Mouse (Mus musculus) embryo, embryonic 10.5 days (tissue): ENCODE results near the gene Serpine2.

Experiments used
- DNase-seq: peaks from one replicate; pipeline ENCODE4 v3.0.0-alpha.2; 2015; ENCODE audit warnings: low spot score

Serpine2 gene

DNA sequence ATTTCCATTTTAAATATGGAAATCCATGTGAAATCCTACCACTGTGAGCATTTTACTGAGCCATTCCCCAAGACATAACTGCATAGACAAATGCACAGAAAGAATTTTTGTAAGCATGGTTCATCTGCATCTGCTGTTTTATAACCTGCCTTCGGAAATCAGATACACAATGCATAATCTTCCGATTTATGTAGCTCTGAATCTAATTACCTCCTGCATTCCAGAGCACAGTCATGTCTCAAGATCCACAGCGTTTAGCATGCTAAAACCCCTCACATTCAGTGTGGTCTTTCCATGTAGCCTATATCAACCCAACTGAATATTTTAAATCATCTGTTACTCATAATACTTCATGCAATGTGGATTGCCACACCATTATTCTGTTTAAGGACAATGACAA, 51.5 kb downstream of the Serpine2 start:
- no peak for DNase-seq

DNA sequence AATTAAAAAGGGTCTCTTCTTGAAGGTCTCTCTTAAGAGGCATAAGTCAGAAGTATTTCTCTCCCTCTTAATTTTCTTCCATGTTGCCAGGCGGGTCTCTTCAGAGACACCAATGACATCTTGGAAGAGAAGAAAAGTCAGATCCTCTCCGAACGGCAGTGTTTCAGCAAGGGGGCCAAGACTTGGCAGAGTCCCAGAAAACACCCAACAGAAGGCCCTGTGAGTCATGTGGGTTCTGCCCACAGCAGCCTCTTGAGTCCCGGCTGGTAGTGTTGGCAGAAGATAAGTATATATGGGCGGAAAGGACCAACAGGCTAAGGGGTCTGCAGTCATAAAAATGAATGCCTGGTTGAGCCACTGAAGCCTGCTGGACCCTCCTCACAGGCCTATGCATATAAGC, 54.1 kb downstream of the Serpine2 start:
- DNase-seq = no peak

DNA sequence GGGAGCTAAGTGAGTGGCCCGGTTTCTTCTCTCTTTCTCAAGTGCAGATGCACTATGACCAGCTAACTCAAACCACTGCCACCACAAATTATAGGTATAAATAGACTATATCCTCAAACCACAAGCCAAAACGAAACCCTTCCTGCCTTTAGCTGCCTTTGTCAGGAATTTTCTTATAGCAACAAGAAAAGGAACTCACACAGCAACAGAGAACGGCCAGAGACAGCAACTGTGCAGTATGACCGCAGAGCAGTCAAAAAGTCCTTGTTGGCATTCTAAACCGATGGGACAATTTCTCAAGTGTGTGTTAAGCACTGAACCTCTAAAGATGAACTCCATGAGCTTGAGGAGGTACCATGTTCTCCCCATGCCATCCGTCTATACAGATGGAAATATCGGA, 57.4 kb downstream of the Serpine2 start:
- DNase-seq = no peak

DNA sequence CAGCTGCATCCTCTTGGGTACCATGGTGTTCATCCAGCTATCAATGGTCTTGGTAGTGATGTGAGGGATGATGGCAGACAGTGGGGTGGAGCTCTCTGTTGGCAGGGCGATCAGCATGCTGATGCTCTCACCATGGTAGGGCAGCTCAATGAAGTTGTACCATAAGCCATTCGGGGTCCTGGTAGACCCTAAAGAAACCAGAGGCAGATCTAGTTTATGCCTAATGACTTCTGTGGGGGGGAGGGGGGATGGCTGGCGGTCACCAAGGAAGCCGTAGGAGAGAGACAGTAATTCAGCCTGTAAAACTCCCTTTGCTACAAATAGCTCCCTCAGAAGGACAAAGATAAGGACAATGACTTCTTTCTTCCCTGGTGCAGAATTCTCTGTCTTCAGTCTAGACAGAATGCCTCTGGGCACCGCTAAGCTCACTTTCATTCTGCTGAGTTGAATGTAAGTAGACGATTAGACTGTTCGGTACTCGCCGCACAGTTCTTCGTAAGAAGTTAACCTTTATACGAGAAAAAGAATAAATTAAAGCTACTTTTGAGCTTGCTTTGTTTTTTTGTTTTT, 58.0 kb downstream of the Serpine2 start:
- DNase-seq = peak; percentile 31

DNA sequence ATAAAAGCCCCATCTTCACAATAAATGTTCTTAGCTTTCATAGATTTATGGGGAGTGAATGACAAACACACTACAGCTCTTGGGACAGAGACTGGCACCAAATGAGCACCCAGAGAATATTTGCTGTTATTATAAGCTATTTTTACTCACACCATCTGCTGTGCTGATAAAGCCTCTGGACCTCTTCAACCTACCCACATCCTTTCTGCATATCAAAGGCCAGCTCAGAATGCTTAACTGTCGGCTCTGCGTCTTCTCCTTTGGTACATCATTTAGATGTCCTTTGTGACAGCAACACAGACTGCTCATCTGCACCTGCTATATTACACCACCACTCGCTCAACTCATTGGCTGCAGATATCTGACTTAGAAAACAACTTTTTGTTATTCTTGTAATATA, 63.9 kb downstream of the Serpine2 start:
- no peak for DNase-seq

DNA sequence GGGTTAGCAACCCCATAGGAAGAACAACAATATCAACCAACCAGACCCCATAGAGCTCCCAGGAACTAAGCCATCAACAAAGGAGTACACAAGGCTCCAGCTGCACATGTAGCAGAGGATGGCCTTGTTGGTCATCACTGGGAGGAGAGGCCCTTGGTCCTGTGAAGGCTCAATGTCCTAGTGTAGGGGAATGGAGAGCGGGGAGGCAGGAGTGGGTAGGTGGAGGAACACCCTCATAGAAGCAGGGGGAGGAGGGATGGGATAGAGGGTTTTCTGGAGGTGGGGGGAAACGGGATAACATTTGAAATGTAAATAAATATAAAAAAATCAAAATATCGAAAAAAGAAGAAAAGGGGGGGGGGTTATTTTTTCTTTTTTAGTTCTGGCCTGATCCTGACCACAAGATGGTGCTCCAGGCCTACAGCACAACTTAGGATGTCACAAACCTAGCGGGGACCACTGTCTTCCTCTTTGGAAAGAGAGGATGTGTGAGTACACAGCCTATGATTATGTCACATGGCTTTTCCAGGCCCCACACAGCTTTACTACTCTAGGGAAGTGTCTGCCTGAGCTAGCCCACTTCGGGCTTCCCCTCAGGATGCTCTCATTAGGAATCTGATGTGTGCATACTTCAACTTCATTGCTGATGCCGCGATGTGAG, 74.6 kb downstream of the Serpine2 start:
- DNase-seq = peak; percentile 36

DNA sequence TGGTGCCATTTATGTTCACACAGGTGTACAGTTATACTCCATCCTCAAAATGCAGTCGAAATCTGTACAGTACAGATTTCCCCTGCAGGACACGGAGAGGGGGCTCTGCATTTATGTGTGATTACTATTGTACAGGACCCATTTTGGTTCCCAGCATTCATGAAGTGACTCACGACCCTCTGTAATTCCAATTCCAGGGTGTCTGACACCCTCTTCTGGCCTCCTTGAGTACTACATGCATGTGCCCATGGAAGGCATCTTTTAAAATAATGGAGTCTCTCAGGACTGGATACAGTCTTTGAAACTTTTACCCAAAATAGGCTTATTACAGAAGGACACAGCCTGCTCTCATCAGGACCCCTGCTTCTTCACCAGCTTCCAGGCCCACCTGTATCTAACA, 78.5 kb downstream of the Serpine2 start:
- DNase-seq = peak; percentile 23

DNA sequence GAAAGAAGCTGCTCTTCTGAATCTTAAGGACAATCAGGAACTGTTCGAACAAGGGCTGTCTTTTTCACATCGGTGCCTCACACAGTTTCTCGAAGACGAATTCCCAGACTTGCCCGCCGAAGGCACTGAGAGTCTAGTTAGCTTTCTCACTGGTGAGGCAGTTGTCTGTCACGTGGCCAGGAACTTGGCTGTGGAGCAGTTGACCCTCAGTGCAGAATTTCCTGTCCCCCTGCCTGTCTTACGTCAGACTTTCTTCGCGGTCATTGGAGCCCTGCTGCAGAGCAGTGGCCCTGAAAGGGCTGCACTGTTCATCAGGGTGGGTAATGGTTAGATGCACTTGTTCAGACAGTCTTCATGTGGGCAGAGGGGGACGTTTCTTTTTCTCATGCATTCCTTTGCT, 83.0 kb downstream of the Serpine2 start:
- no peak for DNase-seq

DNA sequence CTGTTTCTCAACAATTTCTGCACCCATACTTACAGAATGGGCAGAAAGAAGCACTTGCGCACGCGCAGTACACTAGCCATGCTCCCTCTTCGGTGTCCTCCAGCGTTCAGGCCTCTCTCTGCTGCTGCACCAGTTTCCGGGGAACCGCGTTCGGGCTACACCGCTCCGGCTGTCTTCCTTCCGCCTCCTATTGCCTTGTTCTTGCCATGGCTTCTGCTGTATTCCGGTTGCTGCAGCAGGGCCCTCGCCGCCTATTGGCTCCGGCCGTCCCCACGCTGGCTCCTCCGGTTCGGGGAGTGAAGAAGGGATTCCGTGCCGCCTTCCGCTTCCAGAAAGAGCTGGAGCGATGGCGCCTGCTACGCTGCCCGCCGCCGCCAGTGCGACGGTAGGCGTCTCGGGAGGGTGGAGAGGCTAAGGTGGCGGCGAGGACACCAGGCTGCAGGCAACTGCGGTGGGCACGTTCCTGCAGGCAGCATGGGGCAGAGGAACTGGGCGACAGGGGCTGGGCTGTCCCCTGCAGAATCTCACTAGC, 85.0 kb downstream of the Serpine2 start, which contains the start of the genes Mrpl44 and Wdfy1:
Gene Mrpl44, plus strand, starts transcription at position 92 of the 532 bp plus-strand sequence.
Gene Wdfy1, minus strand, starts transcription at position 217 of the 532 bp plus-strand sequence.
- DNase-seq = peak; percentile 97

DNA sequence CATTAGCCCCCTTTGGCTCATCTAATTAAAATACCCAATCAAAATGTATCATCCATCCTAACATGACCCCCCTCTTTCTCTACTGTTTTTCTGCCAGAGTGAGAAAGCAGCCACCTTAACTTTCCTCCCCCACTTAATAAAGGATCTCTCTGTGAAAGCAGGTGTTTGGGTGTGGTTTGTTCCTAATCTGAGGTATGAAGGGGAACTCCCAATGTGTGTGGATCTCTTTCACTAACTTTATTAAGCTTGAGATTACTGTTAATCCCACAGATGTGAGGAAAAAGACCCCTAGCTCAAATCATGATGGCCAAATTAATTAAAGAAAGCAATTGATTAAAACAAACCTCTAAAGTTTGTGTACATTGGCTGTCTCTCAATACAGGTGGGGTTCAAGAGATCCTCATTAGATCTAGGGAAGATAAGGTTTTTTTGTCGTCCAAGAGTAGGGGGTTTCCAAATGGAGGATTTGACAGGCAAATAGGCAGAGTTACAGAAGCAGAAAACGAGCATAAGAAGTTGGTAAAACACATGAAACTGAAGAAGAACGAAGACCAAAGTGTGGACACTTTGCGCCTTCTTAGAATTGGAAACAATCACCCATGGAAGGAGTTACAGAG, 86.7 kb downstream of the Serpine2 start:
- DNase-seq = no peak

DNA sequence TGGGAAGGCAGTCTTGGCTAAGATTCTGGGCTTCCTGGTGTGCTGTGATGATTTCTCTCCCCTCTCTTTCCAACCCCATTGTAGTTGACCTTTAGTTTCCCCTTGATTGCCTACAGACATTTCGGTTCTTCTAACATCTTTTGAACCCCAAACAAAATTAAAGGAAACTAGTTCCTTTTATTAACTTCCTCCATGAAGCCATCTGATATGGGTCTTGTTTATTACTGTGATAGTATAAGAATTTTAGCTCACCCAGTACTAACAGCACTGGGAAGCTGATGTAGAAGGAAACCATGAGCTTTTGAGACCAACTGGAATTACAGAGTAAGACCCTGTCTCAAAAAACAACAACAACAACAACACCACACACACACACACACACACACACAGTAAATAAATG, 92.7 kb downstream of the Serpine2 start:
- no peak for DNase-seq

DNA sequence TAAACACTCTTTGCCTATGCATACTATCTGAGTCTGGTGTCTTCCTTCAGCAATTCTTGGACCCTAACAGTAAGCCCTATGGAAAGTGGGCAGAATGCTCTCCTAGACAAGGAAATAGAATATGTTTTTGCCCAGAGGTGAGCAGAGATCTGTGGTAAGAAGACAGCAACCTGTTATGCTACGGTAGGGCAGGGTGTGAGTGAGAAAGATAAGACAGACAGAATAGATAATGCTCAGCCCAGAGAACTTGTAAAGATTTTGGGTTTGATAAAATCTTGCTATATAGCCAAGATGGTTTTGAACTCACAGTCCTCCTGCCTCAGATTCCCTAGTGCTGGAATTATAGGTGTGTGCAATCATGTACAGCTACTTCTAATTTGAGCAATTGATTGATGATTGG, 96.5 kb downstream of the Serpine2 start:
- DNase-seq = no peak

DNA sequence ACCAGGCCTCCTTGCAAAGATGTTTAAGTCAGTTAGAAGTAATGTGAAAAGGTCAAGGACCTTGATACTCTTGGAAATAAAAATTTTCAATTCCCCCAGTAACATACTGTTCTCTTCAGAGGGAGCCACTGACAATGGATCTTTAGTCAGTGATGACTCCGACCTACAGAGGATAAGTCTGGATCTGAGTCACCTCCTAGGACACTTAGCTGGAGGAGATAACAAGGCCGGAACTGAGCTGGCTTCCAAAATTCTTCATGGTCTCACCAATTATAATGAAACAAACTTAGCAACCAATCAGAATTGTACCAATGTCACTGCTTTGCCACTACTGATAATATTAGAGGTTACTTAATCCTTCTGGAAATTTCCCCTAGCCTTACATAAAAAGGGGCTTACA, 96.9 kb downstream of the Serpine2 start:
- no peak for DNase-seq

DNA sequence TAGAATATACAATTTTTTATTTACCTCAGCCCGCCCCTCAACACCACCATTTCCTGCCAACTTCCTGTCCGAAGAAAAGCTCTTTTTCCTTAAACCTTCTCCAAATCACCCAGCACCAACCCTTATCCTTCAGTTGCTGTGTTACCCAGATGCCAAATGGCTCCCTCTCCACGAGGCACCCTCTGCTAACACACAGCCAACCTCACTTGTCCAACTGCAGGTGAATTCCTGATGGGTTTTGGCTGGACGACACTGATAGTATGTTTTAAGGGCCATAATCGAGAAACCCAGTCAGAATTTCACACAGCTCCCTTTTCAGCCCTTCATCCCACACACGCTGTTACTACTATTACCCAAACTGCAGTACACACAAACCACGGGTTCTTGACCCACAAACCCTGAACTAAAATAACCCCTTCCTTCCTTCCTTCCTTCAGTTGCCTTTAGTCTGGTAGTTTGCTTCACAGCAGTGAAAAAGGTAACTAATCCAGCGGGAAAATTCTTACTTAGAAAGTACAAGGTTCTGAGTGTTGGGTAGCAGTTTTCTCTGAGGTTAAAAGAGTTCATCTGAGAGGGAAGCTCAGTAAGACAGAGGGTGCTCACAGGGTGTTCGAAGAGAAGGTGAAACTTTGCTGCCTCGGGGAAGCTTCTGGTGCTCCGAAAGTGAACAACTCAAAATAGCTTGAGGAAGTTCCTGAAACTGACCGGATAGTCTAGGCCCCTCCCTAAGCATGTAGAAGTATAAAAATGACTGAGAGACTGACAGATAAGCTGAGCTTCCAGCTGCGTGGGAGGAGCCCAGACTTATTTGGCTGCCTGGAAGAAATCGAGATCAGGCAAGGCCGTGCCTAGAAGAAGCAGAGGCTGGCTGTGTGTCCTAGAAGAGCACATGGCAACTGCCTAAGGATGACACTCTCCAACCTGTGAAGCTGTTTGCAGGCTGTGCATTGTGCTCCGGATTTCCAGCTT, 98.4 kb downstream of the Serpine2 start:
- DNase-seq = no peak

DNA sequence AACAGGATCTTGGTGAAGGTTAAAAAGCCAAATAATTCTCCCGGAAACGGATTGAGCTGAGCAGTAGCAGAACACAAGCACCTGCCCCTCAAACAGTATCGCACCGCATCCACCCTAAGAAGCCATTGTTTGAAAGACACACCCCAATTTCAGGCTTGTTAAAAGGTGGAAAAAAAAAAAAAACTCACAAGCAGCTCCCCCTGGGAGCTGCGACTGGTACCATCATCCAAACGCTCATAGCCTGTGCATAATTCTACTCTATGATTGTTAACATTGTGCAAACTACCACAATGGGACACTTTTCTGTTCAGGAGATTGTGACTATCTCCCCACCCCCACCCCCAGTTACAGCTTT, 99.1 kb downstream of the Serpine2 start:
- no peak for DNase-seq

DNA sequence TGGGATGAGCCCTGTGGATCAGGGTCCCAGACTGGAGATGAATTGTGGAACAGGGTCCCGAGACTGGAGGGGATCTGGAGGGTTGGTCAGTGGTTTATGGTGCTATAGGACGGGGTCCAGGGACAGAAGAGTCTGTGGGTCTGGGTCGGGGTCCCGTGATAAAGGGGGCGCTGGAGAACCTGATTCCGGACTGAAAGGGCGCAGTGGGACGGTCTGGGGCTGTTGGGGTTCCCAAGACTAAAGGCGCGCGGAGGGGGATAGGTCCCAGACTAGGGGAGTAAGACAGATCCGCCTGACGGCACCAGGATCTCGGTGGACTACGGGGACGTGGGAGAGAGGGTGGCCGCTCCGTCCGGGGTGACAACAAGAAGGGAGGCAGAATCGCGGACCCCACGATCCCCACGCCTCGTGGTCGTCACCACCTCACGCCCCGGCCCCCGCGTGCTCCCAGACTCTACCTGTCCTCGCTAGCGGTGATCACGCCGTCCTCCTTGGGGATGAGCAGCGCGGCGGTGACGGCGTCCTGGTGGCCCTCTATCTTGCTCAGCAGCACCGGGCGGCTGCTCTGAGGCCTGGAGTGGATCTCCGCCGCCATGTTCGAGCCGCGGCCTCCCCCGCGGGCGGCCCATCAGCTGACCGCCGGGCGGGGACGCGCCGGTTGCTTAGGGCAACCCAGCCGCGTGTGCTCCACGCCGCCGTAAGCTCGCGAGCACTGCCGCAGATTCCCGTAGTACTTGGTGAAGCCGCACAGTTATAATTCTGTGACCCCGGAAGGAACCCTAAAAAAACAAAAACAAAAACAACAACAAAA, 99.7 kb downstream of the Serpine2 start:
- DNase-seq = peak; percentile 89

DNA sequence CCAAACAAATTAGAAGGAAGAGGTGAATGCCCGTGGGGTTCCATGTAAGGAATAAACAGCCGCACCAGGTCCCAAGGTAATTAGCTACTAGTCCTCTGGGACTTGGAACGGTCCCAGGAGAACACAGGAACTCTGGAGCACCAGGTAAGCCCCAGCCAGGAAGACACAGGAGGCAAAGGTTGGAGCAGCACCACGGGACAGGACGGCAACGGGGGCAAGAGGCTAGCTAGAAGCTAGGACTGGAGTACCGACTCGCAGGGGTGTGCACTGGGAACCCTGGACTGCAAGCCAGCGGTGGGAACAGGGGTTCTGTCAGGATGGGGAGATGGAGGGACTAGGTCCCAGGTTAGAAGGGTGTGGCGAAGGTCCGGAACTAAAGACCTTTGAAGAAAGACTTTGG, 100.3 kb downstream of the Serpine2 start:
- no peak for DNase-seq

DNA sequence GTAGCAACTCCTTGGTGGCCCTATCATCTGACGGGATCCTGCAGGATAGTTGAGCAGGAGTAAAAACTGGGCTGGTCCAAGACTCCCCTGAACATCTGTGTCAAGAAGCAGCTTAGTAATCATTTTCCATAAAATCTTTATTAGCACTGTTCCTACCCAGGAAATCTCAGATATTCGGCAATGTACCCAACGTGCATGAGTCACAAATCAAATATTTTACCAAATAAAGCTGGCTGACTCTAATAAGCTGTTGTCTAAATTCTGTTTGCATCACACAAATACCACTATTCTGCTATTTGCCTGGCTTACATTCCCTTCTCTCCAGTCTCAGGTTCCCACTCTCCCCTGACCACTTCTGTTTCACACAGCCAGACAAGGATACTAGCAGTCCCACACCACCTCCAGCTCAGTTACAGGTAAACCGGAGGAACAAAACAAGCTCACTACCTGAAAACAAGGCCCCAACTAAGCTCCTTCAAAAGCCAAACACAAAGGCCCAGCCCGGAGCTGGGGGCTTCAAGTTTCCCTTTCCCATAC, 101.5 kb downstream of the Serpine2 start:
- no peak for DNase-seq

DNA sequence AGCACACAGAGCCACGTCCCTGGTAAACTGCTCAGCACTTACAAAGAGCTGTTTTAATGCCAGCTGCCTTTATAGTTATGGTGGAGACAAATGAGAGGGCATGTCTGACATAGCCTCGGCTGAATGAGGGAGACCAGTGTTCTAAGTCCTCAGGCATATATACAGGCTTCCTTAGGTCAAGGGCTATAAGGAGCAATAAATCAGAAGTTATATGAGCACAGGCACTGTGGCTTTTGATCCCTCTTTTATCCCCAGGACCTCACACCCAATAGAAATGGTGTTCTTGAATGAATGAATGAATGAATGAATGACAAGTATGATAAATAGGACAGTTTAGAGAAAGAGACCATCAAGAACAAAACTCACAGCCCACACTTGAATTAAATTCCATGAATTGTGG, 102.0 kb downstream of the Serpine2 start:
- no peak for DNase-seq

DNA sequence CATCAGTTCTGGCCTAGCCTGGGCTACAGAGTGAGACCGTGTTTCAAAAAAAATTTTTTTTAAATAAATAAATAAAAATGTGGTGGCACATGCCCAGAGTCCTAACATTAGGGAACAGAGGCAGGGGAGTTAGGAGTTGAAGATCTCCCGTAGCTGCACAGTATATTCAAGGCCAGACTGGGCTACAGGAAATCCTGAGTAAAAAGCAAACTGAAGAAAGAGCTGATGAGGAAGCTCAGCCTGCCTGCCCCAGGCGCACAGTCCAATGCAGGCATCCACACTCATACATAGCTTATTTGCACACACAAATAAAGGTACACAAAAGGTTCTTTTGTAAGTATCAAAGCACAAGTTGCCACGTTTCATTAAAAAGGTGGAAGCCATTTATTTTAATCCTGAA, 103.4 kb downstream of the Serpine2 start:
- no peak for DNase-seq

DNA sequence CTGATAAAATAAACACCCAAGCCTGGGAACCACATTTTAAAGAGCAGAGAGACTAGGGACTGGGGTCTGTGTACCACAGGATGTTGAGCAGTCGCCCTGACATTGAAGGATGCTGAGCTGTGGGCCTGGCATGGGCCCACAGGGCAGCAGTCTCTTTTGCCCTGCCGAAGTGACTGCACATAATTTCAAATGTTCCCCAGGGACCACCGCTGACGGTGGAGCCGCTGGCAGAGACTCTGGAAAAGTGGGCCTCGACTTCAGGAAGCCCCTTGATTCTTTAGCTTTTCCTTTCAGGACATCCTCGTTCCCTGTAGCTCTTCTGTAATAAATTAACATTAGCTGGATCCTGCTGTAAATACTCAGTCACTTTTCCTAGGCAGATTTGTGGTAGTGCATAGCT, 103.8 kb downstream of the Serpine2 start:
- no peak for DNase-seq
